Mouse (Mus musculus) forebrain, embryonic 16.5 days (tissue): Measurements from ENCODE around the gene 4930522H14Rik. TPM values are rescaled to one million over a fixed set of nuclear protein-coding genes. Genes with fewer than 3 reads are reported as not detected.

Experiments used
- ATAC-seq: fragments of 200-750 bp; cut with Nextera tagmentation; 2 replicates; pipeline ENCODE4 v1.8.0; 2017; ENCODE audit warnings: mild to moderate bottlenecking, moderate library complexity
- H3K27ac ChIP-seq: fragments of 300-500 bp; sonication (generic); 2 replicates; pipeline ENCODE4 v1.5.1; 2014; ENCODE audit warnings: low read length, control low read depth
- H3K27me3 ChIP-seq: fragments of 300-500 bp; sonication (generic); replicated peaks from 2 replicates; pipeline ENCODE4 v1.6.1; 2014; ENCODE audit warnings: low read length; ENCODE audit not compliant: control insufficient read depth, insufficient read depth
- H3K36me3 ChIP-seq: fragments of 300-500 bp; sonication (generic); 2 replicates; pipeline ENCODE4 v1.6.1; 2014; ENCODE audit not compliant: control insufficient read depth, insufficient read depth
- H3K4me1 ChIP-seq: fragments of 300-500 bp; sonication (generic); replicated peaks from 2 replicates; pipeline ENCODE4 v1.6.1; 2014; ENCODE audit warnings: low read length; ENCODE audit not compliant: control insufficient read depth, insufficient read depth
- H3K4me2 ChIP-seq: fragments of 300-500 bp; sonication (generic); 2 replicates; pipeline ENCODE4 v1.6.1; 2014; ENCODE audit warnings: mild to moderate bottlenecking, low read length, control low read depth
- H3K4me3 ChIP-seq: fragments of 300-500 bp; sonication (generic); replicated peaks from 2 replicates; pipeline ENCODE4 v1.5.1; 2014; ENCODE audit warnings: mild to moderate bottlenecking, low read length, control low read depth
- H3K9ac ChIP-seq: fragments of 300-500 bp; sonication (generic); replicated peaks from 2 replicates; pipeline ENCODE4 v1.6.1; 2014; ENCODE audit warnings: low read depth, low read length, control low read depth
- H3K9me3 ChIP-seq: fragments of 300-500 bp; sonication (generic); 2 replicates; pipeline ENCODE4 v1.6.1; 2016; ENCODE audit warnings: low read length; ENCODE audit not compliant: control insufficient read depth
- WGBS: fragments of 180-500 bp; shearing (Covaris S2); extraction: QIAGEN DNeasy Blood & Tissue Kit; methylation state at CpG from one replicate; pipeline ENCODE4 v1.1.7; 2014; 5-methylcytosine and 5-hydroxymethylcytosine counted together
- polyA plus RNA-seq: library from polyadenylated mRNA; unstranded; fragments of >200 nt; fragmentation: Nextera tagmentation; extraction: Ambion mirVana; gene quantifications from 2 replicates; pipeline ENCODE4 v1.2.1, GENCODE M21; 2015

4930522H14Rik gene
- polyA plus RNA-seq, 1 experiment from 2014 or later = not detected

GRCm38 (mm10) chr4:109482701-109483100 lies 48.4 kb downstream of the 4930522H14Rik start:
- no peaks in the 10 kb centered on the region for H3K36me3 ChIP-seq
- H3K27ac ChIP-seq = no peak overlapping the region
- no peak overlapping the region for H3K4me3 ChIP-seq
- H3K9ac ChIP-seq = no peak overlapping the region
- H3K4me1 ChIP-seq = no peaks in the 10 kb centered on the region
- H3K4me2 ChIP-seq = no peak overlapping the region
- H3K9me3 ChIP-seq = no peaks in the 10 kb centered on the region
- H3K27me3 ChIP-seq = no peaks in the 10 kb centered on the region
- ATAC-seq = no peak
- WGBS = 89% methylated on average over 1 of the region's 1 CpGs

- Histone ChIP-seq H3K4me3 (no peak overlapping the region), H3K27me3 (no peaks in the 10 kb centered on the region), H3K9ac (no peak overlapping the region), H3K27ac (no peak overlapping the region), H3K4me1 (no peaks in the 10 kb centered on the region), H3K9me3 (no peaks in the 10 kb centered on the region), H3K36me3 (no peaks in the 10 kb centered on the region), H3K4me2 (no peak overlapping the region)
- WGBS = 88% methylated on average over 2 of the region's 2 CpGs
- no peak for ATAC-seq
These were observed 49.7 kb downstream of the 4930522H14Rik start for GRCm38 (mm10) chr4:109481424-109481823.

- Histone ChIP-seq H3K36me3 (no peaks in the 10 kb centered on the region; the same call in 1 of the 2 replicates), H3K4me1 (peaks cover 9% of the 10 kb centered on the region), H3K27ac (no peak overlapping the region), H3K9me3 (no peaks in the 10 kb centered on the region), H3K9ac (no peak overlapping the region), H3K27me3 (no peaks in the 10 kb centered on the region), H3K4me3 (no peak overlapping the region), H3K4me2 (no peak overlapping the region)
- 90% methylated on average over 3 of the region's 3 CpGs for WGBS
- ATAC-seq = no peak
These were observed 53.6 kb downstream of the 4930522H14Rik start for GRCm38 (mm10) chr4:109477454-109477853.

- 0% methylated on average over 37 of the region's 39 CpGs for WGBS
- Histone ChIP-seq H3K4me3 (peak overlapping the region; percentile 93), H3K4me2 (peak overlapping the region; percentile 80), H3K36me3 (no peaks in the 10 kb centered on the region; the same call in 1 of the 2 replicates), H3K27ac (peak overlapping the region; percentile 84), H3K9me3 (no peaks in the 10 kb centered on the region), H3K27me3 (no peaks in the 10 kb centered on the region), H3K4me1 (peaks cover 9% of the 10 kb centered on the region), H3K9ac (peak overlapping the region; percentile 99)
- ATAC-seq = peak; percentile 99
These were observed 54.5 kb downstream of the 4930522H14Rik start for GRCm38 (mm10) chr4:109476554-109477014.

GRCm38 (mm10) chr4:109475577-109476553 lies 55.2 kb downstream of the 4930522H14Rik start:
- Histone ChIP-seq H3K4me2 (peak overlapping the region; percentile 80), H3K9ac (peak overlapping the region; percentile 99), H3K9me3 (no peaks in the 10 kb centered on the region), H3K27me3 (no peaks in the 10 kb centered on the region), H3K4me3 (peak overlapping the region; percentile 93), H3K4me1 (peaks cover 12% of the 10 kb centered on the region), H3K36me3 (no peaks in the 10 kb centered on the region; the same call in 1 of the 2 replicates), H3K27ac (peak overlapping the region; percentile 84)
- WGBS = under 1% methylated on average over 52 of the region's 68 CpGs
- peak; percentile 74 for ATAC-seq

DNA sequence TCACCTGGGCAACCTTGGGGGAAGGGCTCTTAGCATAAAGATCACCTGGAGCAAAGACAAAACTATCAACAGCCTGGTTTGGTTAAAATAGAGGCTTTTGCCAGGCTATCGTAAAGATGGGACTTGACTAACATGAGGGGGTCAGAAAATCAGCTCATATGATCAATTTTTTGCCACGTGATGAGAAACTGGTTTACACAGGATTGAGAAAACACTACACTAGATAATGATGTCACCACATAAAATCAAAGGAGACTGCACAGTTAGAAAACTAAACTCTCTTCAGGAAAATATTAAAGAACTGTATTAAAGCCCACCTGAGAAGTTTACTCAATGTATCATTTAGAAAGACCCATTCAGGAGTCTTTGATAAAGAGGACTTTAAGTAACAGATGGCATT lies 56.0 kb downstream of the 4930522H14Rik start:
- Histone ChIP-seq H3K4me1 (peaks cover 12% of the 10 kb centered on the region), H3K27ac (no peak overlapping the region), H3K9me3 (no peaks in the 10 kb centered on the region), H3K36me3 (no peaks in the 10 kb centered on the region; the same call in 1 of the 2 replicates), H3K4me3 (peak overlapping the region; percentile 20), H3K4me2 (peak overlapping the region; percentile 80), H3K9ac (peak overlapping the region; percentile 26; the same call in 1 of the 2 replicates), H3K27me3 (no peaks in the 10 kb centered on the region)
- 58% methylated on average over 2 of the region's 2 CpGs for WGBS
- ATAC-seq = no peak

- WGBS = 95% methylated on average over 3 of the region's 3 CpGs
- no peak overlapping the region for H3K4me3 ChIP-seq
- no peak for ATAC-seq
- H3K27me3 ChIP-seq = no peaks in the 10 kb centered on the region
- no peak overlapping the region for H3K27ac ChIP-seq
- peaks cover 12% of the 10 kb centered on the region for H3K4me1 ChIP-seq
- H3K36me3 ChIP-seq = no peaks in the 10 kb centered on the region; the same call in 1 of the 2 replicates
- H3K9ac ChIP-seq = no peak overlapping the region
- H3K4me2 ChIP-seq = no peak overlapping the region
- no peaks in the 10 kb centered on the region for H3K9me3 ChIP-seq
These were observed 58.5 kb downstream of the 4930522H14Rik start for GRCm38 (mm10) chr4:109472566-109472965.

GRCm38 (mm10) chr4:109471606-109472005 lies 59.5 kb downstream of the 4930522H14Rik start:
- no peak overlapping the region for H3K9ac ChIP-seq
- ATAC-seq = no peak
- H3K27me3 ChIP-seq = no peaks in the 10 kb centered on the region
- H3K4me1 ChIP-seq = peaks cover 12% of the 10 kb centered on the region
- no peaks in the 10 kb centered on the region for H3K9me3 ChIP-seq
- no peak overlapping the region for H3K27ac ChIP-seq
- H3K4me2 ChIP-seq = no peak overlapping the region
- H3K4me3 ChIP-seq = no peak overlapping the region
- no peaks in the 10 kb centered on the region; the same call in 1 of the 2 replicates for H3K36me3 ChIP-seq

- Histone ChIP-seq H3K4me2 (no peak overlapping the region), H3K4me1 (peaks cover 3% of the 10 kb centered on the region), H3K9me3 (no peaks in the 10 kb centered on the region), H3K4me3 (no peak overlapping the region), H3K27ac (no peak overlapping the region), H3K27me3 (no peaks in the 10 kb centered on the region), H3K9ac (no peak overlapping the region), H3K36me3 (no peaks in the 10 kb centered on the region; the same call in 1 of the 2 replicates)
- ATAC-seq = no peak
These were observed 63.4 kb downstream of the 4930522H14Rik start for GRCm38 (mm10) chr4:109467687-109468086.
